Mouse (Mus musculus): ENCODE measurements around the gene Slc27a3. TPM values are rescaled to one million over a fixed set of nuclear protein-coding genes. Genes with fewer than 3 reads are reported as not detected.

Slc27a3 gene
- total and polyA plus RNA-seq, 3 experiments, result 0.76 to 3.7 (median 1.1) TPM

DNA sequence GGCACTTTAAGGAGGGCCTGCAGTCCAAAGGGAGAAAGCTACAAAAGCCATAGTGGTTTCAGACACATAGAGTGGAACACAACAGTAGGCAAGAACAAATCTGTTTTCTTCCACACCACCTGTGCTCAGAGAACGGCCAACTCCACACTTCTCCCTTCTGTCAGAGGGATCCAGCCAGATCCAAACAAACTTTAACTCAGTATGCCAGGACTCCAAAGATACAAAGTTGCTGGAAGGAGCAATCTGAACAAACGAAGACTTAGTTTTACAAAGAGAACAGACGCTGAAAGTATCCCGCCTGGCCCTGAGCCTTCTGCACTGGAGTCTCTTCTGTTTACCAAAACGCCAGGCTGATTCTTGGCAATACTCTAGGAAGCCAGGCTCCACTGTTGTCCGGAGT lies 31.0 kb upstream of the Slc27a3 start:
- H3K9ac ChIP-seq (ENCODE audit: low read depth, low read length), result no peak overlapping the region
- no peak overlapping the region for H3K4me3 ChIP-seq
- TF ChIP-seq CTCF (IDR thresholded peaks at IDR 0.05) (no peak), EP300 (IDR thresholded peaks at IDR 0.05; ENCODE audit: insufficient read depth, low read depth, low read length) (no peak), POLR2A (IDR thresholded peaks at IDR 0.05; ENCODE audit: insufficient read depth, low read depth, low read length) (no peak)
- no peak for DNase-seq
- H3K36me3 ChIP-seq (ENCODE audit: control insufficient read depth, insufficient read depth, low read length), result no peaks in the 10 kb centered on the region; the same call in 1 of the 2 replicates
- H3K27ac ChIP-seq, result no peak overlapping the region
- H3K4me1 ChIP-seq (ENCODE audit: control insufficient read depth, insufficient read depth, low read length), result no peaks in the 10 kb centered on the region
- intact Hi-C loops (cut with DNase I), result no loop called here
- H3K79me2 ChIP-seq (replicated peaks; ENCODE audit: control insufficient read depth, insufficient read depth, low read length), result no peaks in the 10 kb centered on the region
- H3K27me3 ChIP-seq (ENCODE audit: control insufficient read depth, insufficient read depth, low read length), result no peaks in the 10 kb centered on the region
- 92% methylated on average over 6 of the region's 6 CpGs for whole genome bisulfite sequencing

DNA sequence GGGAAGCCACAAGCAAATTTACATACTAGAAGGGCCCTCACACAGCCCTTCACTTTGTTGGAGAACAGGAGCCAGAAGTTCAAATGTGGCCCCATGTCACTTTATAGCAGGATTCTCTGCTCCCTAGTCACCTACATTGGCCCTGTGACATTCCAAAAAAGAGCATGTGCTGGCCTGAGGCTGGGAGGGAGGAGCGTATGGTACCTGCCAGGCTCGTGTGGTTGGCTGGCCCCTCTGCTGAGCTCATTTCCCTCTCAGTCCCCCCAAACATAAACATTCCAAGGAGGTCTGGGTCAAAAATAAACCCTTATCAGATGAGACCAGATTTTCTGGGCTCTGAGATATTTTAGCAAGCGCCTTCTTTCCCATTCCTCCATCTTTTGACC lies 23.3 kb upstream of the Slc27a3 start:
- intact Hi-C loops (cut with DNase I), result loop anchor here (2.0 to 10.0 kb wide), 3 partner anchors 20 to 239 kb away; partner anchors contain the start of genes Ints3, S100a6 and S100a7a
- WGBS, result 62% methylated on average over 3 of the region's 3 CpGs
- Histone ChIP-seq H3K4me1 (ENCODE audit: control insufficient read depth, insufficient read depth, low read length) (no peaks in the 10 kb centered on the region), H3K27me3 (ENCODE audit: control insufficient read depth, insufficient read depth, low read length) (no peaks in the 10 kb centered on the region), H3K79me2 (replicated peaks; ENCODE audit: control insufficient read depth, insufficient read depth, low read length) (no peaks in the 10 kb centered on the region), H3K27ac (no peak overlapping the region), H3K36me3 (ENCODE audit: control insufficient read depth, insufficient read depth, low read length) (no peaks in the 10 kb centered on the region), H3K4me3 (no peak overlapping the region), H3K9ac (ENCODE audit: low read depth, low read length) (no peak overlapping the region)
- TF ChIP-seq CTCF (IDR thresholded peaks at IDR 0.05) (no peak), POLR2A (IDR thresholded peaks at IDR 0.05; ENCODE audit: insufficient read depth, low read depth, low read length) (no peak), EP300 (IDR thresholded peaks at IDR 0.05; ENCODE audit: insufficient read depth, low read depth, low read length) (no peak)
- DNase-seq, result no peak

DNA sequence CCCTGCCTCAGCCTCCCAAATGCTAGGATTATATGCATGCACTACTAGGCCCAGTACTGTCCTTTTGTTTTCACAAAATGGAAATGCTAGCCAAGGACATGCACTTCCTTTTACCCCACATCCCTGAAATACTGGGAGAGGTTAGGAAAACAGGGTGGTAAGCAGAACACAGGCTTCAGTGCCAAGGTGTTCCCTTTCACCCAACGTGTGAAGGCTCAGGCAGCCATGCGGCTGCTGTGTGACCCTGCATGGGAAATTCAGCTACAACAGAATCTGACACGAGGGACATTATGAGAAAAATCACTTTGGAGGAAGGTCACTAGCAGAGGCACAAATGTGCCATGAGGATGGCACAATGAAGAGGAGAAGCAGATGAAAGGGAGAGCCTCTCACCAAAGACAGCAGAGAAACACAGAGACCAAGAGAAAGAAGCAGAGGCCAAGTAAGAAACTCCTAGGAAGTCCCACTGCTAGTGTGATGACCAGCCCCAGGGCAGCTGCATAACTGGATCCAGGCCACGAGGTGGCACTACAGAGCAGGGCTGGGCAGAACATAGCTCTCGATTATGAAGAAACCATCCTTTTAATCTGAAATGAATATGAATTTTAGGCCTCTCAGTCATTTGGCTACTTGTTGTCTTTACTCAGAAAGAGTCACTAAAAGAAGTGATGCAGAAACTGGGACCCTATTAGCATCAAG lies 22.7 kb upstream of the Slc27a3 start:
- WGBS, result 32% methylated on average over 5 of the region's 5 CpGs
- Histone ChIP-seq H3K27me3 (ENCODE audit: control insufficient read depth, insufficient read depth, low read length) (no peaks in the 10 kb centered on the region), H3K4me1 (ENCODE audit: control insufficient read depth, insufficient read depth, low read length) (no peaks in the 10 kb centered on the region), H3K9ac (ENCODE audit: low read depth, low read length) (no peak overlapping the region), H3K4me3 (no peak overlapping the region), H3K79me2 (replicated peaks; ENCODE audit: control insufficient read depth, insufficient read depth, low read length) (no peaks in the 10 kb centered on the region), H3K36me3 (ENCODE audit: control insufficient read depth, insufficient read depth, low read length) (no peaks in the 10 kb centered on the region), H3K27ac (no peak overlapping the region)
- intact Hi-C loops (cut with DNase I), result loop anchor here (1.0 to 10.0 kb wide), 4 partner anchors 20 to 240 kb away; partner anchors contain the start of genes Ints3, S100a6 and S100a7a
- TF ChIP-seq EP300 (IDR thresholded peaks at IDR 0.05; ENCODE audit: insufficient read depth, low read depth, low read length) (peak; percentile 87; the same call in 1 of the 2 replicates), POLR2A (IDR thresholded peaks at IDR 0.05; ENCODE audit: insufficient read depth, low read depth, low read length) (no peak)
- peak; percentile 79 to 86 for DNase-seq

DNA sequence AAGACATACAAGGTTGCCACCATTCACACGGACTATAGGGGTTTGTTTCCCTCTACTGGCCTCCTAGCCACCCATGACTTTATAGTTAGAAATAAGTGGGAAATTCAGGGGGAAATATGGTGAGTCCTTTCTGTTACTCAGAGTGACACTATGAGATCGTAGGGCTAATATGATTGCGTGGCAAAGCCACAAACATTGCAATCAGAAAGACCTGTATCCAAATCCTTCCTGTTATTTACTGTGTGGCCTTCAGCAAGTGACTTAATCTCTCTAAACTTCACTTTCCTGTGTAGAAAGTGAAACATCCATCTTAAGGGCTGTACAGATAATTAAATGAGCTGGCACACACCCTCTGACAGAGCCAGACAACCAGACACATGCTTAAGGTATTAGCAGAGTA lies 19.0 kb upstream of the Slc27a3 start:
- no peaks in the 10 kb centered on the region for H3K36me3 ChIP-seq (ENCODE audit: control insufficient read depth, insufficient read depth, low read length)
- intact Hi-C loops (cut with DNase I), result no loop called here
- H3K9ac ChIP-seq (ENCODE audit: low read depth, low read length), result no peak overlapping the region
- no peak overlapping the region for H3K27ac ChIP-seq
- H3K4me3 ChIP-seq, result no peak overlapping the region
- no peaks in the 10 kb centered on the region for H3K27me3 ChIP-seq (ENCODE audit: control insufficient read depth, insufficient read depth, low read length)
- TF ChIP-seq EP300 (IDR thresholded peaks at IDR 0.05; ENCODE audit: insufficient read depth, low read depth, low read length) (no peak), CTCF (IDR thresholded peaks at IDR 0.05) (no peak), POLR2A (IDR thresholded peaks at IDR 0.05; ENCODE audit: insufficient read depth, low read depth, low read length) (no peak)
- no peaks in the 10 kb centered on the region for H3K79me2 ChIP-seq (replicated peaks; ENCODE audit: control insufficient read depth, insufficient read depth, low read length)
- DNase-seq, result no peak
- no peaks in the 10 kb centered on the region for H3K4me1 ChIP-seq (ENCODE audit: control insufficient read depth, insufficient read depth, low read length)
- 92% methylated on average over 3 of the region's 3 CpGs for WGBS

DNA sequence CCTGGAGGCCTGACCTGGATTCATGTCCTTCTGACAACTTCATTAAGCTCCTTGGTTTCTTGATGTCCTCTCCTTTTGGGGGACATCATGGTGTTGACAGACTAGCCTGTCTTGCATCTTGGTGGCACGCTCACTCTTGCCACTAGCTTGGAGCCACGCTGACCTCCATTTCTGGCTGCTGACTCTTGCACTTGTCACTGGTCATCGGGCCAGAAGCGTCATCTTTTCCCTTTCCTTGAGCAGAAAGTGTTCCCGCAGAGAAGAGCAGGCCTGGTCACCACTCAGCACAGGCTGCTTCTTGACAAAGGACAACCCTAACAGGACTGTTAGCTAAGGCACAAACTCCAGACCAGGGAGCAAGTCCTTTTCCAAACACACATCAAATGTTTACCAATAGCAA lies 16.7 kb upstream of the Slc27a3 start:
- 94% methylated on average over 5 of the region's 5 CpGs for WGBS
- Histone ChIP-seq H3K9ac (ENCODE audit: low read depth, low read length) (no peak overlapping the region), H3K27me3 (ENCODE audit: control insufficient read depth, insufficient read depth, low read length) (no peaks in the 10 kb centered on the region), H3K4me3 (no peak overlapping the region), H3K4me1 (ENCODE audit: control insufficient read depth, insufficient read depth, low read length) (no peaks in the 10 kb centered on the region), H3K79me2 (replicated peaks; ENCODE audit: control insufficient read depth, insufficient read depth, low read length) (no peaks in the 10 kb centered on the region), H3K36me3 (ENCODE audit: control insufficient read depth, insufficient read depth, low read length) (no peaks in the 10 kb centered on the region), H3K27ac (no peak overlapping the region)
- intact Hi-C loops (cut with DNase I), result no loop called here
- no peak for DNase-seq
- no peak for TF ChIP-seq EP300 (IDR thresholded peaks at IDR 0.05; ENCODE audit: insufficient read depth, low read depth, low read length)
- no peak for TF ChIP-seq POLR2A (IDR thresholded peaks at IDR 0.05; ENCODE audit: insufficient read depth, low read depth, low read length)
- no peak for TF ChIP-seq CTCF (IDR thresholded peaks at IDR 0.05)

DNA sequence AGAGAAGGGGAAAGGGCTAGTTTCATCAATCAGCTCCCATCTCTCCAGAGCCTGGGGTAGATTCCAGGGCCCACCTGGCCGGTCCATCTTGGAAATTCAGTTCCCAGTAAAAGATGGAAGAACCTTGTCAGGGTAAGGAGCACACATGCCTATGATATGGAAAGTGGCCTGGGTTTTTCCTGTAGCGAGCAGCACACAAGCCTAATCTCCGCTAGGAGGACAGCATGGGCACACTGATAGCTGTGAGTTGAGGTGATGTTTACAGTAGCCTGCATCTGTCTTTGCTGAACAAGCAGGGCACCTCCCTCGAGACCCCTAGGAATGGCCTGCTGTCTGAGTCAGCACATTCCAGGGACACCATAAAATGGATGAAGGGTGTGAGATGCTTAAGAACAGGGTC lies 14.9 kb upstream of the Slc27a3 start:
- Histone ChIP-seq H3K36me3 (ENCODE audit: control insufficient read depth, insufficient read depth, low read length) (no peaks in the 10 kb centered on the region), H3K27ac (no peak overlapping the region), H3K9ac (ENCODE audit: low read depth, low read length) (no peak overlapping the region), H3K27me3 (ENCODE audit: control insufficient read depth, insufficient read depth, low read length) (no peaks in the 10 kb centered on the region), H3K4me3 (no peak overlapping the region), H3K79me2 (replicated peaks; ENCODE audit: control insufficient read depth, insufficient read depth, low read length) (no peaks in the 10 kb centered on the region), H3K4me1 (ENCODE audit: control insufficient read depth, insufficient read depth, low read length) (no peaks in the 10 kb centered on the region)
- intact Hi-C loops (cut with DNase I), result no loop called here
- no peak for DNase-seq
- 83% methylated on average over 4 of the region's 4 CpGs for WGBS
- TF ChIP-seq EP300 (IDR thresholded peaks at IDR 0.05; ENCODE audit: insufficient read depth, low read depth, low read length) (no peak), CTCF (IDR thresholded peaks at IDR 0.05) (no peak), POLR2A (IDR thresholded peaks at IDR 0.05; ENCODE audit: insufficient read depth, low read depth, low read length) (no peak)
